Mouse (Mus musculus) ES-CJ7 (cell line): Measurements from ENCODE around the gene Fam222a.
A peak's percentile ranks its signal among the peaks of the same experiment; 100 is the strongest.

Experiments used
- DNase-seq: peaks from one replicate; pipeline ENCODE4 v3.0.0; 2011; ENCODE audit warnings: low read depth, low spot score

Gene Fam222a

DNA sequence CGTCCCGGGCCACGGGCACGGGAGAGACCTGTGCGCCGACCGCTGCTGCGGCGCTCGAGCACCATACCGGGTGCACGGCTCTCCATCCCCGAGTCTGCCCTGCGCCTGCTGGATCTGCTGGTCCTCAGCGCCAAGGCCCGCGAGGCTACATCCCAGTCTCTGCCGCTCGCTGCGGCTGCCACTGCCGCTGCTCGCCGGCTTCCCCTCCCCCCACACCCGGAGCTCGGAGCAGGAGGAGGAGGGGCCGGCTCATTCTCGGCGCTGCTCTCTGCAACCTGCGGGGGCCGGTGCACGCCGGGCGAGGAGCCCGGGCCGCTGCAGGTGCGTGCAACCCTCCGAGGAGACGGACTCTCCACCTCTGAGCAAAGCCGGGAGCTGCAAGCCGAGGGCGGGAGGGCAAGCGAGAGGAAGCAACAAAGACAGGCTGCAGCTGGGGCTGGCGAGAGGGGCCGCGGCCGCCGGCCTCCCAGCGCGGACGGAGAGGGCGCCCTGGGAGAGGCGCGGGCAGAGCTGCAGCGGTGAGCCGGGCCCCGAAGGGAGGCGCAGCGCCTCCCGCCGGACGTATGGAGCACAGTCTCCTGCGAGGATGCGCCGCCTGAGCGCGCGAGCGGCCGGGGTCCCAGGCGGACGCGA, at the start of gene Fam222a:
Gene Fam222a, plus strand, starts transcription at position 452 of the 633 bp plus-strand sequence.
- DNase-seq: peak; percentile 73

DNA sequence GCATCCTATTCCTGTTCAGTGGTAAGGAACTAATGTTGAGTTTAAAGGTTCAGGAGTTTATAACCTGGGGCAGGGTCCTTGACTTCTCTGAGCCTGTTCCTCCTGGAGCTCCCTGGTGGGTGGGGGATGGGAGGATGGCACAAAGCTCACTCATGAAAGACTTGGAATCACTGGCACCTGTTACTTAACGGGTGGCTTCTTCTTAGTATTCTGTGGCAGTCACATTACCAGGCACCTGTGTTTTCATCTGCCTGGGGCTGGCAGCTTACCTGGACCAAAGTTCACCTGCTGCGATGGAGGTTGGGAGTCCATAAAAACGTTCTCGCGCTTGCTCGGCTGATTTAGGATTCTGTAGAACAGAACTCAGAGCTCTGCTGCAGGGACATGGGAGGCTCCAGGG, 39.5 kb upstream of the Fam222a start:
- DNase-seq: no peak

DNA sequence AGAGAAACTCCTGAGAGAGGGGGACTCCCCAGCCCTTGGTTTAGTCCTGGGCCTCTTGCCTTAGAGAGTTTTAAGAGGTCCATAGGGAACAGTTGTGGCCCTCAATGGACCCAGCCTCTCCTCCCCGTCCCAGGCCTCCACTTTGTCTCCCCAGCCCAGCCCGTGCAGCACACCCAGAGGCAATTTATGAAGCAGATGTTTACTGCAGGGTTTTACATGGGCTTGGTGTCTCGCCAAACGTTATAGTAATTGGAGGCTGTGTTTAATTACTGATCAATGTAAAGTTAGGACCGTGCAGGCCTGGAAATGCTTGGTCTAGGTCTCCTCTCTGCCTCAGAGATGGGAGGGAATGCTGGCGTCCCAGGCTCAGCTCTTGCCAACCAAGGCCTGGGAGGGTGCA, 37.5 kb upstream of the Fam222a start:
- DNase-seq: no peak

- DNase-seq: no peak
Observed at GRCm38 (mm10) chr5:114532055-114532454, 35.8 kb upstream of the Fam222a start.

DNA sequence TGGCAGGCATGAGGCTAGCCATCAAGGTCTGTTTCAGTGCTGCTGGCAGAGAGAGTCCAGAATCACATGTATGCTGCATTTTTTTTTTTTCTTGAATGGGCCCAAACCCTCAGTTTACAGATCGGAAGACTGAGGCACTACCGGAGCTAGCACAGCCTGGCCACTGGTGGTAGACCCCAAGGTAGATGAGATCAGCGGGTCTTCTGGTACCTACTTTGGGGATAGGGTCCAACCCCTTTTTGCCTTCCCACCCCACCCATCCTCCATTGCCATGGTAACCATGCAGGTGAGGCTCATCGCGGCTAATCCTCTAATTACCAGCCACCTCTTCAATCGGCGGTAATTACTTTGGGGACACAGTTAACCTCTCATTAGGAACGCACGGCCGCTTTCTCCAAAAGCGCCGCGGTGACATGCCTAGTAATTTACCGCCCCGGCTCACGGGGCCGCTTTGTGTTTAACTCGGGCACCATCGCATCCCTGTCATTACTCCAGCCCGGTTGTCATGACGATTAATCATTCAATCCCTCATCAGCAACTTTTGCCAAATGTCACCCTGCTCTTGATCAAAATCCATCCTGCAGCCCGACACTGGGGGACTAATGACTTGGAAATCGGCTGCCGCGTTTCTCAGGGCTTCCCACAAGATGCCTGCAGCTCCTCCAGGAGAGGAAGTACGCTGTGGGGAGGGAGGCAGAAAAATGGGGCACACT, 30.4 kb upstream of the Fam222a start:
- no peak for DNase-seq

DNA sequence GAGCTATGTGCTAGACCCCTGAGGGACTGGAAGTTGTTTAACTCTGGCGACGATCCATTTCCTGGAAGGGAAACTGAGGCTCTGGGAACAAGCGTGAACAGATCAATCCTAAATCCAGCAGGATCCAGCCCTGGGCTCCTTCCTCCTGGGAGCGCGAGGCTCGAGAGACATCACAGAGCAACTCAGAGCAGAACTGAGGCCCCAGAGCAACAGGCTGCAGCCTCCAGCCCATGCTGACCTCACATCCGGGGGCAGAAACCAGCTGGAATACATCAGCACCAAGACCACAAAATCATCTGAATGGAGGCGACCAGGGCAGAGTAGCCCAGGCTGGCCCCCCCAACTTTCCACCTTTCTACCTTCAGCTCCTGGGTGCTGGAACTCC, 29.8 kb upstream of the Fam222a start:
- DNase-seq: no peak

DNA sequence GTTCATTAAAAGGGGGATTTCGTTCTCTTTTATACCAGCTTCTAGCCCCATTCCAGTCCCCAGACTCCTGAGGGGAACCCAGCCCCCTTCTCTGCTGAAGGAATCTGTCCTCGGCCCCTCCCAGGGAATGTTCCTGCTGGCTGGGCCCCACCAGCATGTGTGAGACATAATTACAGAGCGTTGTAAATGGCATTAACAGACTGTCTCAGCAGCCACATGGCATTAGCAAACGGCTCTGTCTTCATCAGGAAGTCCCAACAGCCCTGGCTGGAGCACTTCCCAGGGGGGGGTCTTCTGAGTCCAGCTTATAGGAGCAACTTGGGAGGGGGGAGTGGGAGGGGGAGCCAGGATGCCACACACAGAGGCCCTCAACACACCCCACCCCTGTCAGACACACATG, 29.1 kb upstream of the Fam222a start:
- DNase-seq: no peak

- no peak for DNase-seq
Observed at GRCm38 (mm10) chr5:114539766-114540165, 28.1 kb upstream of the Fam222a start.

- peak; percentile 95 for DNase-seq
Observed at GRCm38 (mm10) chr5:114541656-114542445, 26.0 kb upstream of the Fam222a start.

GRCm38 (mm10) chr5:114543656-114544055, 24.2 kb upstream of the Fam222a start:
- DNase-seq: peak; percentile 73

DNA sequence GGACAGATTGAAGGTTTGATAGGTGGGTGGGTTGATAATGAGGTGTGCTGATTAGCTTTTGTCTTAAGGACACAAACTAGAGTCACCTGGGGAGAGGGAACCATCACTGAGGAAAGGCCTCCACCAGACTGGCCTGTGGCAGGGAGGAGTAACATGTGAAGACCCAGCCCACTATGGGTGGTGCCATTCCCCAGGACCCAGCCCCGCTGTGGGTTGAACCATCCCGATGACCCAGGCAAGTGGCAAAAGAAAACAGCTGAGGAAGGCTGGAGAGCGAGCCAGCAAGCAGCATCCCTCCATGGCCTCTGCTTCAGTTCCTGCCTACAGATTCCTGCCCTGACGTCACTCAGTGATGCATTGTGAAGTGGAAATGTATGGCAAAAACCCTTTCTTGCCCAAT, 23.6 kb upstream of the Fam222a start:
- no peak for DNase-seq

GRCm38 (mm10) chr5:114545076-114545475, 22.7 kb upstream of the Fam222a start:
- no peak for DNase-seq

- peak; percentile 45 for DNase-seq
Observed at GRCm38 (mm10) chr5:114548976-114549375, 18.8 kb upstream of the Fam222a start.

DNA sequence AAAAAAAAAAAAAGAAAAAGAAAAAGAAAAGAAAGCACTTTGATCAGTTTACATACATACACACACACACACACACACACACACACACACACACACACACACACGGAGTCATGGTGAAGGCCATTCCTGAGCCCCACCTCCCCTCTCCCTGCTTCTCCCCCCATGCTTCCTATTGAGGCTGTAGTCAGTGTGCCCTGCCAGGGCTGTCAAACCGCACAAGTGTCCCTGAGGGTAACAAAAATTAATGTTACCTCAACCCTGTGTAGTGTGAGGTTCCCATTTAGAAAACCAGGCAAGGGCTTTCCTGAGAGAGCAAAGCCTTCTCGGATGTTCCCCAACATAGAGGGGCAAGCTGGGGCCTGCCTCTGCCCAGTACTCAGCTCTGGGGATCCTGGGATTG, 18.0 kb upstream of the Fam222a start:
- no peak for DNase-seq

- no peak for DNase-seq
Observed at GRCm38 (mm10) chr5:114550431-114550830, 17.4 kb upstream of the Fam222a start.

DNA sequence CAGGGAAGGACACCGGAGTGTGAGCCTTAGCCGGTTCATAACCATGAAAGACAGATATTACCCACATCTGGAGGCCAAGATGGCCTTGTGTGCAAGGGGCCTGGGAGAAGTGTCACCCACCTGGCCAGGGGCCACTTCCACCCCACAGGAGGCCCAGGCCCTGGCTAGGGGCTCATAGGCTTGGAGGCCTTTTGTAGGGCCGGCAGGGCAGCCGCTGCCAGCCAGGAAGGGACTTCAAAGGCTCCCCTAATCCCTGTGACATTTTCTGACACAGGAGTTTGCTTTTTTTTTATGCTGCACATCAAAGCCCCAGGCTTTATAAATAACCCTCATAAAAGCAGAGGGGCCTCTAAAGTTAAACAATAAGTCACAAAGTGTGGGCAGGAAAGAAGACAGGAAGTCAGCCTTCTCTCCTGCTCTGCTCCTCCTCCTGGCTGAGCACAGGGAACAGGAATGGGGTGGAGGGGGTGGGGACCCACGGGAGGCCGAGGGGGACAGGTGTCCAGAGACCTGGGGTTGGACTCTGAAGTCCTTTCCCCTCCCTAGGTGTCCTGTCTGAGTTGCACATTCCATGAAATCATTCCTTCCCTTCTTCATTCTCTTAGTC, 16.8 kb upstream of the Fam222a start:
- DNase-seq: no peak

- no peak for DNase-seq
Observed at GRCm38 (mm10) chr5:114552507-114553208, 15.2 kb upstream of the Fam222a start.

DNA sequence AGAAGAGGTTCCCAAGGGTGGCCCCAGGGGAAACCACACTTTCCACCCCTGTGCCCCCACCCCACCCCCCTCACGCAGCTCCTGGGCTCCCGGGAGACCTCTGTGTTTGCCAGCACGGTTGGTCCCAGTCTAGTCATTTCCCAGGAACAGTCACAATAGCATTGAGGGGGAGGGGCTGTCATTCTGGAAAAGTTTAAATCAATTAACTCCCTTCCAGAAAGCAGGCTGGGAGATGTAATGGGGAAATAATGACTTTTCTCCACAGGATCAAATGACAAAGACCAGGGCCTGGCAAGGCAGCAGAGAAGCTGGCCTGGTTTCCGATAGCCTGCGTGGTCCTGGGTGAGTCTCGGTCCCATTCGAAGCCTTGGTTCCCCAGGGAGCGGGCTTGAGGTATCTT, 14.1 kb upstream of the Fam222a start:
- DNase-seq: no peak

DNA sequence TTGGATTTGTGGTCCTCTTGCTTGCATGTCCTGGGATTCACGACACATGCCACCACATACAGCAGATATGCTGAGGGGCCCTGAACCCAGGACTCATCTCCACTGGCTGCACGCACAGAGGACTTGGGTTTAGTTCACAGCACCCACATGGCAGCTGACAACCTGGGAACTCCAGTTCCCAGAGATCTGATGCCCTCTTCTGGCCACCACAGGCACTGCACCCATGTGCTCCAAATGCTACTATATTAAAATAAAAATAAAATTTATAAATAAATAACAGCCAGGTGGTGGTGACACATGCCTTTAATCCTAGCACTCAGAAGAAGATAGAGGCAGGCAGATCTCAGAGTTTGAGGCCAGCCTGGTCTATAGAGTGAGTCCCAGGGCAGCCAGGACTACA, 12.4 kb upstream of the Fam222a start:
- DNase-seq: no peak

- DNase-seq: no peak
Observed at GRCm38 (mm10) chr5:114556109-114556508, 11.7 kb upstream of the Fam222a start.
